Mouse (Mus musculus) cerebellum, postnatal 14 days (tissue): ENCODE data around the gene Olfr133.
"Not testable (repeated sequence)": the region's sequence is repeated elsewhere in the genome, so short reads cannot be mapped to it uniquely, and the experiment has no call there.

Experiments used
- DNase-seq, 2 experiments: peaks; one replicate each; pipeline ENCODE4 v3.0.0; 2021; ENCODE audit warnings: mixed read lengths in 2 of 2

The Olfr133 gene

DNA sequence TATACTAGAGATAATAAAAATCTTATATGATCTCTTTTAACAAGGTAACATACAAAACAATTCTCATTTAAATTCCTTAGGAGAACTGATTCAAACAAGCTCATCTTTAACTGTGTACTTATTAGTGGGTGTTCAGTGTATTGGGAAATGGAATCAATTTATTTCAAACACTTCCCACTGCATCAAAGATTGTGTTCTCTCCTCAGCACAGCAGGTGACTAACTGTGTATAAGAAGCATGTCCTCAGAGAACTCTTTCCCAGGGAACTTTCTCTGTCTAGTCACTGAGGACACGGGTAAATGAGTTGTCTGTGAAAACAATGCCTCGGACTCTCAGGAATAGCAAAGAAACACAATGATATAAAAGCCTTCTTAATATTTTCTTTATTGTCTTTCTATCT is at the start of gene Olfr133:
TSS of gene Olfr133 (plus strand) at position 301 of the 400 bp plus-strand sequence.
- DNase-seq = no peak

DNA sequence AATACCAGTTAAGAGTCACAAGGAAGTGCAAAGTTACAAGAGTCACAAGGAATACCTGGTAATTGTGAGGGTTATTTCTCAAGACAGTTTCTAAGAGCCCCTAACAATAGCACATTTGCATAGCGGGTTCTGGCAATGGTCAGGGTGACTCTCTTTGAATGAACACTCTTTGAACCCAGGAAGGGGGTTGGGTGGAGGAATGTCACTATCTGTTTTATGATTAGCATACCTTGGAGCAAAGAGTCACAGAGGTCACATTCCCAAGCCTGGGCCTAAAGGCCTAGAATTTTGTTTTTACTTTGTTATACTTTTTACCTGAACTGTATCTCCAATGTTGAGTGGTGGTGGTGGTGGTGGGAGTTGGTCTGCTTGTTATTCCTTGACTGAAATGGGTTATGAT is 20.9 kb upstream of the Olfr133 start:
- DNase-seq = not testable (repeated sequence)

DNA sequence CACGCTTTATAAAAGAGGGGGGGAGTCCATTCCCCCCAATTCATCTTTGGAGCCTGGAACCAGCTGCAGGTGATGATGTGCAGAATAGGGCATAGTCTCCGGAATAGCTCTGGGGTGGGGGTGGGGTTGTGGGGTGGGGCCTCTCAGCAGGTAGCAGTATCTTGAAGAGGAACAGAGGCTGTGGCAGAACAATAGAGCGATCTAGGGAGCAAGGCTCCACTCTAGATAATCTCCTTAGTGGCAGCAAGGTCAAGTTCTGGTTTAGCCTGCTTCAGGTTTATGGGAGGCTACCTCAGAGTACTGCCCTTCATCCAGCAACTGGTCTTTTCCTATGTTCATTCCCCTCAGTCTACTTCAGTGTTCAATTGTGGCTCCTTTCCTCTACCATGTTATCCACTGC is 19.7 kb upstream of the Olfr133 start:
- not testable (repeated sequence) for DNase-seq

- no peak for DNase-seq
These were observed 10.7 kb upstream of the Olfr133 start, which contains the start of gene Olfr132 for GRCm38 (mm10) chr17:38134426-38134825. Olfr132 (minus strand) TSS chr17:38134526.

DNA sequence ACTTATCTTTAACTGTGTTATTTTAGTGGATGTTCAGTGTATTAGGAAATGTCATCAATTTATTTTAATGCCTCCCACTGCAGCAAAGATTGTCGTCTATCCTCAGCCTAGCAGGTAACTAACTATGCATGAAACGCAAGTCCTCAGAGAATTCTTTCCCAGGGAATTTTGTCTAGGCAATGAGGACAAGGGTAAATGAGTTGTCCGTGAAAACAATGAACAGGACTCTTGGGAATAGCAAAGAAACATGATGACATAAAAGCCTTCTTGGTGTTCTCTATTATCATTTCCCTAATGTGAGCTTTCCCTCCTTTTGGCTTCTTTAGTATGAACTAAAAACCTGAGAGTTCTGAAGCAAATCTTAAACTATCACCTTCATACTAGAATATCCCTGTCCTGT is 26.0 kb downstream of the Olfr133 start, which contains the start of gene Olfr134:
TSS of gene Olfr134 (plus strand) at position 301 of the 400 bp plus-strand sequence.
- no peak for DNase-seq
